Mouse (Mus musculus): ENCODE data around the gene Txnrd1. TPM values are rescaled to one million over a fixed set of nuclear protein-coding genes. Genes with fewer than 3 reads are reported as not detected.

Txnrd1 gene
- 22.9 and 33.3 TPM in 2 replicates for polyA plus RNA-seq (2012; rRNA removed)

DNA sequence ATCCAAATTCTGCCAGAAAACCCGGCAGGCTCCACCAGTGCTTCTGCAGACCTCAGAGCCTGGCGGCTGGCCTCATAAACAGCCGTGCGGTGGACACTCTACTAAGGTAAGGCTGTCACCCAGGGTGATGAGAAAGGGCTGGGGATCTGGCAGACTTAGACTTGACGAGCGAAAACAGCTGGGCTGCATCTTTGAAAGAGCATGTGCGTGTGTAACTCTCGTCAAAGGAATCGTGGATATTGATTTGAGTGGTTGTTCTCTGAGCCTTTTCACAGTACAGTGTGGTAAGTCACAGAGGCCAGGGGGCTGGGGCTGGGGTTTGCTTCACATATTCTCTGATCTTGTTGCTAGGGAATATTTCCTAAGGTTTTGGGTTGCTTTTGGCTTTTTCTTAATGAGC is at the start of gene Txnrd1:
TSS of gene Txnrd1 (plus strand) at position 26 of the 400 bp plus-strand sequence.

DNA sequence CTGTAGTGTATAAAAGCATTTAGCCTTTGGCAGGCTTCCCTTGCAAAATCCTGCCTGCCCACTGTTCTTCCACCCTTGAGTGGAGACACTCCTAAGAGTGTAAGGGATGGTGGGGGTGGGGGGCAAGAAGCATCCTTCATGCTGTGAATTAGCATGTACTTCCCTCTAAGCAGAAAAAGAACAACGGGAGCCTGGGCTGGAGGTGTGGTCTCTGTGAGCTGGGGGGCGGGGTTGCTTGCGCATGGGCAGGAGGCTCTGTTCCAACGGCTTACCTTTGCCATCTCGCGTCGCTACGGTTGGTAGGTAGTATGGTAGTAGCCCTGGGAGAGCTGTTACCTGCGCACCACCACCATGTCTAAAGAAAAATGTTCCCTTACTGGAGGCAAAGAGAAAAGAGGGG is 32.6 kb downstream of the Txnrd1 start, which contains the start of gene Eid3:
TSS of gene Eid3 (plus strand) at position 271 of the 400 bp plus-strand sequence.

Other genes with a start within 250 kb of the Txnrd1 start
- 20.6 and 27.7 TPM in 2 replicates for gene 1190007I07Rik, start 210.7 kb upstream of the Txnrd1 start, polyA plus RNA-seq (2012; rRNA removed)
- 4.9 and 6.8 TPM in 2 replicates for gene Tdg, start 204.1 kb upstream of the Txnrd1 start, polyA plus RNA-seq (2012; rRNA removed)
- gene Glt8d2, start 143.3 kb upstream of the Txnrd1 start, polyA plus RNA-seq (2012; rRNA removed), result 0.49 and 0.58 TPM in 2 replicates
- 1.2 and 1.8 TPM in 2 replicates for gene Hcfc2, start 137.8 kb upstream of the Txnrd1 start, polyA plus RNA-seq (2012; rRNA removed)
- gene Nfyb, start 69.8 kb upstream of the Txnrd1 start, polyA plus RNA-seq (2012; rRNA removed), result 2.0 and 3.1 TPM in 2 replicates
- gene Eid3, start 32.7 kb downstream of the Txnrd1 start, polyA plus RNA-seq (2012; rRNA removed), result 0.23 TPM in 1 of 2 replicates, not detected in the other
- 2.6 and 2.7 TPM in 2 replicates for gene Chst11, start 151.5 kb downstream of the Txnrd1 start, polyA plus RNA-seq (2012; rRNA removed)